12 mouse cellular contexts compared by ENCODE assay signal in genomic region chr3:79519862-79520261, GRCm38 (mm10). TPM values are rescaled to one million over a fixed set of nuclear protein-coding genes. Genes with fewer than 3 reads are reported as not detected.
A peak's percentile ranks its signal among the peaks of the same experiment; 100 is the strongest.
DNase-seq lines count a peak whose midpoint lies in the region; ATAC-seq and TF ChIP-seq lines count a peak whose summit lies in the region.
"Had no signal": no experiment of that assay in that cellular context is flagged by ENCODE, and none has a peak within 500 bp of the region (broad histone marks: within the 10 kb centered on the region; RNA-seq: fewer than 3 reads in every experiment).

No protein-coding gene starts in this region.

- peaks cover 38% of the 10 kb centered on the region for H3K4me1 ChIP-seq in hindbrain, embryonic 10.5 days (replicated peaks)
- H3K4me1 ChIP-seq in hindbrain, postnatal 0 days (ENCODE audit: insufficient read depth, low read length): peaks cover 14% of the 10 kb centered on the region
- peaks cover 48% of the 10 kb centered on the region for H3K4me1 ChIP-seq in midbrain, embryonic 10.5 days
- peaks cover 24% of the 10 kb centered on the region for H3K4me1 ChIP-seq in midbrain, embryonic 15.5 days
- H3K4me1 ChIP-seq in heart, embryonic 12.5 days (replicated peaks): peaks cover 44% of the 10 kb centered on the region

- peak overlapping the region; percentile 85 for H3K27ac ChIP-seq in hindbrain, embryonic 10.5 days
- H3K27ac ChIP-seq in hindbrain, postnatal 0 days: no peak overlapping the region
- H3K27ac ChIP-seq in midbrain, embryonic 10.5 days (replicated peaks): peak overlapping the region; percentile 82
- H3K27ac ChIP-seq in midbrain, embryonic 15.5 days: no peak overlapping the region
- peak overlapping the region; percentile 71 for H3K27ac ChIP-seq in heart, embryonic 12.5 days (ENCODE audit: poor library complexity, severe bottlenecking)

- no peak for TF ChIP-seq CTCF in hindbrain, postnatal 0 days (IDR thresholded peaks at IDR 0.05; ENCODE audit: low read depth)

- H3K36me3 ChIP-seq in hindbrain, embryonic 10.5 days: peaks cover 2% of the 10 kb centered on the region; the same call in 1 of the 2 replicates
- 0 out of 2 replicates have a peak, but pooled peaks cover under 1% of the 10 kb centered on the region for H3K36me3 ChIP-seq in hindbrain, postnatal 0 days (ENCODE audit: insufficient read depth, low read length)
- H3K36me3 ChIP-seq in midbrain, embryonic 10.5 days: peaks cover 2% of the 10 kb centered on the region; the same call in 1 of the 2 replicates
- H3K36me3 ChIP-seq in midbrain, embryonic 15.5 days (replicated peaks): no peaks in the 10 kb centered on the region
- H3K36me3 ChIP-seq in heart, embryonic 12.5 days: 0 out of 2 replicates have a peak, but pooled peaks cover 2% of the 10 kb centered on the region

- no peaks in the 10 kb centered on the region for H3K27me3 ChIP-seq in hindbrain, embryonic 10.5 days (ENCODE audit: insufficient read depth, poor library complexity, severe bottlenecking)
- H3K27me3 ChIP-seq in hindbrain, postnatal 0 days (ENCODE audit: insufficient read depth, low read length): no peaks in the 10 kb centered on the region
- no peaks in the 10 kb centered on the region for H3K27me3 ChIP-seq in midbrain, embryonic 10.5 days (ENCODE audit: low read depth, poor library complexity, severe bottlenecking)
- H3K27me3 ChIP-seq in midbrain, embryonic 15.5 days (replicated peaks): no peaks in the 10 kb centered on the region
- H3K27me3 ChIP-seq in heart, embryonic 12.5 days (replicated peaks): no peaks in the 10 kb centered on the region

- H3K4me3 ChIP-seq in hindbrain, embryonic 10.5 days: no peak overlapping the region
- H3K4me3 ChIP-seq in hindbrain, postnatal 0 days (ENCODE audit: low read length): no peak overlapping the region
- H3K4me3 ChIP-seq in midbrain, embryonic 10.5 days: no peak overlapping the region
- H3K4me3 ChIP-seq in midbrain, embryonic 15.5 days: no peak overlapping the region
- no peak overlapping the region for H3K4me3 ChIP-seq in heart, embryonic 12.5 days

- H3K9ac ChIP-seq in hindbrain, postnatal 0 days (replicated peaks; ENCODE audit: low read length): no peak overlapping the region
- no peak overlapping the region for H3K9ac ChIP-seq in midbrain, embryonic 15.5 days
- H3K9ac ChIP-seq in heart, embryonic 12.5 days: no peak overlapping the region

- WGBS in hindbrain, embryonic 10.5 days: 73% methylated on average over 9 of the region's 9 CpGs
- WGBS in hindbrain, postnatal 0 days: 74% methylated on average over 9 of the region's 9 CpGs
- WGBS in midbrain, embryonic 10.5 days: 76% methylated on average over 9 of the region's 9 CpGs
- WGBS in midbrain, embryonic 15.5 days: 73% methylated on average over 9 of the region's 9 CpGs
- WGBS in heart, embryonic 12.5 days: 40% methylated on average over 9 of the region's 9 CpGs

- no peak for ATAC-seq in hindbrain, postnatal 0 days
- ATAC-seq in midbrain, embryonic 15.5 days (replicated peaks): no peak
- no peak for ATAC-seq in heart, embryonic 12.5 days (ENCODE audit: insufficient number of reproducible peaks, low FRiP score)
- ATAC-seq: CD4-positive, CD25-positive, alpha-beta regulatory T cell, adult 4 months; inflammation-experienced regulatory T-cells, adult 6 months had no signal

- no peak overlapping the region for H3K4me2 ChIP-seq in hindbrain, postnatal 0 days (ENCODE audit: low read depth, low read length)
- no peak overlapping the region for H3K4me2 ChIP-seq in midbrain, embryonic 15.5 days
- no peak overlapping the region; the same call in 1 of the 2 replicates for H3K4me2 ChIP-seq in heart, embryonic 12.5 days

- H3K9me3 ChIP-seq in hindbrain, embryonic 10.5 days: no peaks in the 10 kb centered on the region
- H3K9me3 ChIP-seq in hindbrain, postnatal 0 days (ENCODE audit: low read length): no peaks in the 10 kb centered on the region
- no peaks in the 10 kb centered on the region for H3K9me3 ChIP-seq in midbrain, embryonic 10.5 days (replicated peaks)
- H3K9me3 ChIP-seq in midbrain, embryonic 15.5 days: no peaks in the 10 kb centered on the region
- no peaks in the 10 kb centered on the region for H3K9me3 ChIP-seq in heart, embryonic 12.5 days (replicated peaks)

- DNase-seq in hindbrain, embryonic 10.5 days (ENCODE audit: low spot score): no peak
- DNase-seq in hindbrain, postnatal 0 days (ENCODE audit: low spot score): no peak
- DNase-seq in midbrain, embryonic 10.5 days (ENCODE audit: low spot score): no peak
- DNase-seq in lung, postnatal 10 days: peak; percentile 19
- no peak for DNase-seq in left cerebral cortex, adult 18-20 months (ENCODE audit: low spot score in 2 of 2)
- no peak for DNase-seq in layer of hippocampus, postnatal 14 days (ENCODE audit: low spot score in 2 of 2)
- DNase-seq: adrenal gland, adult 8-10 months; spleen, adult 18-20 months had no signal

RNA-seq across cellular contexts. Expression of gene Fnip2, which starts 47.7 kb away (rescaled TPM):
- polyA plus RNA-seq in hindbrain, embryonic 10.5 days (2016; fragmentation: Nextera tagmentation; extraction: Ambion mirVana): 5.0 and 5.8 TPM in 2 replicates
- 21.3 and 22.4 TPM in 2 replicates for total RNA-seq in hindbrain, postnatal 0 days (2014; rRNA removed)
- 3.5 and 4.6 TPM in 2 replicates for polyA plus RNA-seq in hindbrain, postnatal 0 days (2015; fragmentation: Nextera tagmentation; extraction: Ambion mirVana)
- polyA plus RNA-seq in midbrain, embryonic 10.5 days (2016; fragmentation: Nextera tagmentation; extraction: Ambion mirVana): 4.3 and 4.4 TPM in 2 replicates
- 10.0 and 10.4 TPM in 2 replicates for polyA plus RNA-seq in midbrain, embryonic 15.5 days (2015; fragmentation: Nextera tagmentation; extraction: Ambion mirVana)
- polyA plus RNA-seq in heart, embryonic 12.5 days (2016; fragmentation: Nextera tagmentation; extraction: Ambion mirVana): 5.3 and 6.3 TPM in 2 replicates
- 10 to 100 TPM; 18.2 to 18.5 TPM for total RNA-seq in left cerebral cortex, adult 18-20 months (2021)
- total RNA-seq in layer of hippocampus, postnatal 14 days (2021): 10 to 100 TPM; 16.1 to 17.6 TPM

Comparison
In these comparisons a context has a peak if more than half of its experiments do, and no peak if none do; other contexts are left out.
1. H3K27ac ChIP-seq: peak in hindbrain, embryonic 10.5 days (single experiment), midbrain, embryonic 10.5 days (single experiment) and heart, embryonic 12.5 days (single experiment); none in hindbrain, postnatal 0 days (single experiment) and midbrain, embryonic 15.5 days (single experiment).